Mouse (Mus musculus): Measurements from ENCODE around the gene Zbtb49.

DNA sequence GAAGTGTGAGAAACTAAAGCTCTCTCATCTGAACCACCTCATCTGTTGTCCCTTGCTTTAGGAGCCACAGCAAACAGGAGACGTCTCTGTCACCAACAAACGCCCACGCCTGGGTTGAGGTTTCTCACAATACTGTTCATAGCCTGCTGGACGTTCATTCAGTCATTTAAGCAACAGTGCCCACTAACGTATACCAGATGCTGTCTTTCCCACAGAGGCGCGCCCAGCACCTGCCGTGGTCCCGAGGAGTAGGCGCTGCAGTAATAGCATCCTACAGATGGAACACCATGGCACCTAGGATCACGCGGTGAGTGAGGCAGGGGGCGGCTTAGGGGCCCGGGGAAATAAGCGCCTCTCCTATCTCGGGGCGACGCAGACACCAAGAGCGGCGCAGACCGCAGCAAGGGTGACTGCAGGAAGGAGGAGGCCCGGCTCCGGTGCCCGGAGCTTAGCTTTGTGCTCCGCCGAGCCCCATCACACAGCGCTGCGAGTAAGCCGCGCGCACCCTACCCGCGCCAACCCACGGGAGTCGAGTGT, 418 bp downstream of the Zbtb49 start:
- TF ChIP-seq EP300 (IDR thresholded peaks at IDR 0.05; ENCODE audit: low read depth), result no peak
- TF ChIP-seq CTCF (IDR thresholded peaks at IDR 0.05; ENCODE audit: low read depth), result no peak

All from heart, postnatal 0 days (tissue).